Mouse (Mus musculus): ENCODE measurements around the gene Ube2o. TPM values are rescaled to one million over a fixed set of nuclear protein-coding genes. Genes with fewer than 3 reads are reported as not detected.

The Ube2o gene
- polyA plus RNA-seq, 1 experiment from 2014 or later, result 23.5 TPM

- no peaks in the 10 kb centered on the region for H3K36me3 ChIP-seq (ENCODE audit: control insufficient read depth, insufficient read depth, low read length)
- ATAC-seq (replicated peaks; ENCODE audit: low FRiP score), result peak; percentile 78
- H3K4me2 ChIP-seq (ENCODE audit: low read depth, low read length, severe bottlenecking), result no peak overlapping the region
- peak; percentile 96 for DNase-seq (ENCODE audit: low spot score)
- H3K9ac ChIP-seq (ENCODE audit: low read length), result peak overlapping the region; percentile 12; the same call in 1 of the 2 replicates
- H3K27ac ChIP-seq (ENCODE audit: low read depth, low read length), result no peak overlapping the region
- no peaks in the 10 kb centered on the region for H3K9me3 ChIP-seq (ENCODE audit: control insufficient read depth, low read length)
- H3K27me3 ChIP-seq (ENCODE audit: control insufficient read depth, insufficient read depth, low read length), result no peaks in the 10 kb centered on the region
- no peak overlapping the region for H3K4me3 ChIP-seq (ENCODE audit: low read depth, low read length)
- H3K4me1 ChIP-seq (replicated peaks; ENCODE audit: control insufficient read depth, insufficient read depth, low read length), result peaks cover 2% of the 10 kb centered on the region; the same call in 1 of the 2 replicates
Measured at GRCm38 (mm10) chr11:116592428-116592827, 11.2 kb upstream of the Ube2o start.

DNA sequence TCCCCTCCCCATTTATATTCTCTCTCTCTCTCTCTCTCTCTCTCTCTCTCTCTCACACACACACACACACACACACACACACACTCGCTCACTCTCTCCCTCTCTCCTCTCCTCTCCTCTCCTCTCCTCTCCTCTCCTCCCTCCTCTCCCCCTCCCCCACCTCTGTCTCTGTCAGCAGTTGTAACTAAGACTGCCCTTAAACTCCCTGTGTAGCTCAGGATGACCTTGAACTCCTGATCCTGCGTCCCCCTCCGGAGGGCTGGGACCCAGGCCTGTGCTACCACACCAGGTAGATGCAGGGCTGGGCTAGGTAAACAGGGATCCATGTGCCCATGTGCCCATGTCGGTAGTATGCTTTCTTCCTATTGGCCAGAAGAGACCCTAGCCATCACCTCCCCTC lies 10.4 kb upstream of the Ube2o start:
- WGBS, result 87% methylated on average over 4 of the region's 4 CpGs
- H3K4me1 ChIP-seq (replicated peaks; ENCODE audit: control insufficient read depth, insufficient read depth, low read length), result peaks cover 2% of the 10 kb centered on the region; the same call in 1 of the 2 replicates
- no peaks in the 10 kb centered on the region for H3K9me3 ChIP-seq (ENCODE audit: control insufficient read depth, low read length)
- no peak for ATAC-seq (replicated peaks; ENCODE audit: low FRiP score)
- H3K36me3 ChIP-seq (ENCODE audit: control insufficient read depth, insufficient read depth, low read length), result no peaks in the 10 kb centered on the region
- no peak overlapping the region for H3K4me2 ChIP-seq (ENCODE audit: low read depth, low read length, severe bottlenecking)
- no peak for DNase-seq (ENCODE audit: low spot score)
- H3K4me3 ChIP-seq (ENCODE audit: low read depth, low read length), result no peak overlapping the region
- H3K27ac ChIP-seq (ENCODE audit: low read depth, low read length), result no peak overlapping the region
- no peak overlapping the region for H3K9ac ChIP-seq (ENCODE audit: low read length)
- H3K27me3 ChIP-seq (ENCODE audit: control insufficient read depth, insufficient read depth, low read length), result no peaks in the 10 kb centered on the region

GRCm38 (mm10) chr11:116589574-116589973 lies 8.3 kb upstream of the Ube2o start:
- DNase-seq (ENCODE audit: low spot score) (no peak), ATAC-seq (replicated peaks; ENCODE audit: low FRiP score) (no peak)
- Histone ChIP-seq H3K27me3 (ENCODE audit: control insufficient read depth, insufficient read depth, low read length) (no peaks in the 10 kb centered on the region), H3K4me3 (ENCODE audit: low read depth, low read length) (no peak overlapping the region), H3K9ac (ENCODE audit: low read length) (no peak overlapping the region), H3K36me3 (ENCODE audit: control insufficient read depth, insufficient read depth, low read length) (no peaks in the 10 kb centered on the region), H3K4me2 (ENCODE audit: low read depth, low read length, severe bottlenecking) (no peak overlapping the region), H3K9me3 (ENCODE audit: control insufficient read depth, low read length) (no peaks in the 10 kb centered on the region), H3K4me1 (replicated peaks; ENCODE audit: control insufficient read depth, insufficient read depth, low read length) (peaks cover 2% of the 10 kb centered on the region; the same call in 1 of the 2 replicates), H3K27ac (ENCODE audit: low read depth, low read length) (no peak overlapping the region)
- WGBS, result 60% methylated on average over 8 of the region's 8 CpGs

DNA sequence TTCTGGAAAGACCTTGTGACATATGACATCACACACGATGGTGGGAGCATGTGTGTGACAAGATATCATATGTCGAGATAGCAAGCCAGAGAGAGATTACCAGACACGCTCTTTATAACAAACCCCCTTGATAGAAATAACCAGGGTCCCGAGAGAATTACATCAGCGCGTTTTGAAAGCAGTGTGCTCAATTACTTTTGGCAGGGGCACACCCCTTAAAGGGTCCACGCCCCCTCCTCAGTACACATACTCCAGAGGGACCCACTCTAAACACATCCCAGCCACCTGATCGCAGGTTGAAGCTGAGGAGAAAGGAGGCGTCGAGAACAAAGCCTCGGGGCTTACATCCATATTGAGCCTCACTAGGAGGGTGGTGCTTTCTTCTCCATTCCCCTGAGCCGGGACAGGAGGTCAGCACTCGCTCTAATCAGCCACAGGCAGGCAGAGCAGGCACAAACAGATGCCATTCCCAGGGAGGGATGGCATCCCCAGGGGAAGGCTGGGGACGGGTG lies 7.8 kb upstream of the Ube2o start:
- no peak overlapping the region for H3K27ac ChIP-seq (ENCODE audit: low read depth, low read length)
- 36% methylated on average over 14 of the region's 14 CpGs for WGBS

DNA sequence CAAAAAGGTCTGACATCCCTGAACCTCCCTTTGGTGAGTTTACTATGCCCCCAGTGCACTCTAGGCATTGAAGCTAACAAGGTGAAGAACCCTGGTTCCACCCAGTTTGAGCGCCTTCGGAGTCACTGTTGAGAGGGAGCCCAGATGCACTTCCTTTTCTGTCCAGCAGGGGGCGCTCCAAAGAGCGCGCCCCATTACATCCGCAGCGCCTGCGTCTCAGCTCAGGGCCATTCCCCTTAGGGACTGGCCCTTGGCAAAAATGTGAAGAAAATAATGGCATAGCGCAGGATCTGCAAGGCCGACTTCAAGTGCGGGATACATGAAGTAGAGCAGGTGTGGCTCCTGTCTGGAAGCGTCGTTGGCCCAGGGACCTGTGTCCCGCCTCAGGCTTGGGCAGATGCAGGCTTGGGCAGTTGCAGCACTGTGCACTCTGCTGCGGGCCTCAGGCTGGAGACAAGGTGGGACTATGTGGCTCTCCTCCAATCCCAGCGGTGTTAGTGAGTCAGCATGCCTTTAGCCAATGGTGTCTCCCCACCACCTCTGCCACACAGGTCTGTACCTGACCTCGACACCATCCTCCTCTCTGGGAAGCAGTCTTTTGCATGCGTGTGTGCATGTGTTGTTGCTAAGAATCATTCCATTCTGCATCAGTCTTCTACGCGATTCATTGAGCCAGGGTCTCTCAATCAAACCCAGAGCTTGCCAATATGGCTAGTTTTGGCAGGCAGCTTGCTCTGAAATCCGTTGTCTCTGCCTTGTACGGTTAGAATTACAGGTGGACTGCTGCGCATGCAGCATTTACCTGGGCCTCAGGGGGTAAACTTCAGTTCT lies 5.8 kb upstream of the Ube2o start:
- no peak overlapping the region for H3K4me3 ChIP-seq (ENCODE audit: low read depth, low read length)

More for the DNA sequence above, 7.8 kb upstream of the Ube2o start:
- no peak overlapping the region for H3K4me3 ChIP-seq (ENCODE audit: low read depth, low read length)
- ATAC-seq (replicated peaks; ENCODE audit: low FRiP score) (no peak), DNase-seq (ENCODE audit: low spot score) (no peak)
- no peak overlapping the region for H3K4me2 ChIP-seq (ENCODE audit: low read depth, low read length, severe bottlenecking)
- H3K27me3 ChIP-seq (ENCODE audit: control insufficient read depth, insufficient read depth, low read length), result no peaks in the 10 kb centered on the region
- no peaks in the 10 kb centered on the region for H3K9me3 ChIP-seq (ENCODE audit: control insufficient read depth, low read length)
- H3K4me1 ChIP-seq (replicated peaks; ENCODE audit: control insufficient read depth, insufficient read depth, low read length), result peaks cover 2% of the 10 kb centered on the region; the same call in 1 of the 2 replicates
- no peaks in the 10 kb centered on the region for H3K36me3 ChIP-seq (ENCODE audit: control insufficient read depth, insufficient read depth, low read length)
- peak overlapping the region; percentile 8; the same call in 1 of the 2 replicates for H3K9ac ChIP-seq (ENCODE audit: low read length)

DNA sequence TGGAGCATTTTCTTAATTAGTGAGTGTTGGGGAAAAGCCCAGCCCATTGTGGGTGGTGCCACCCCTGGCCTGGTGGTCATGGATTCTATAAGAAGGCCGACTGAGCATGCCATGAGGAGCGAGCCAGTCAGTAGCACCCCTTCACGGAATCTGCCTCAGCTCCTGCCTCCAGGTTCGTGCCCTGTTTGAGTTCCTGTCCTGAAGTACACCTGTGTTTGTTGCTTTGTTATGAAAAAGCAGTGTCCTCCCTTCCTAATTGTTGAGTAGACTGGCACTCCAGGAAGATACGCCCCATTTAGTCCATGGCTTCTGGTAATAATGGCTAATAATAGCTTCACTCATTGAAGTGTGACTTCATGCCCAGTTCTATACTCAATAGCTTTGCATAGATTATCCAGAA lies 5.1 kb upstream of the Ube2o start, which contains the start of gene Aanat:
Gene Aanat, plus strand, starts transcription at position 123 of the 400 bp plus-strand sequence.
- Histone ChIP-seq H3K9me3 (ENCODE audit: control insufficient read depth, low read length) (no peaks in the 10 kb centered on the region), H3K9ac (ENCODE audit: low read length) (no peak within 1 kb of the TSS), H3K4me2 (ENCODE audit: low read depth, low read length, severe bottlenecking) (peak within 1 kb of the TSS; percentile 43; the same call in 1 of the 2 replicates), H3K36me3 (ENCODE audit: control insufficient read depth, insufficient read depth, low read length) (no peaks in the 10 kb centered on the region), H3K4me1 (replicated peaks; ENCODE audit: control insufficient read depth, insufficient read depth, low read length) (peaks cover 2% of the 10 kb centered on the region; the same call in 1 of the 2 replicates), H3K27ac (ENCODE audit: low read depth, low read length) (no peak within 1 kb of the TSS), H3K27me3 (ENCODE audit: control insufficient read depth, insufficient read depth, low read length) (no peaks in the 10 kb centered on the region), H3K4me3 (ENCODE audit: low read depth, low read length) (no peak within 1 kb of the TSS)
- ATAC-seq (replicated peaks; ENCODE audit: low FRiP score) (no peak), DNase-seq (ENCODE audit: low spot score) (no peak)
- WGBS, result 63% methylated on average over 5 of the region's 5 CpGs

More for the DNA sequence above, 5.8 kb upstream of the Ube2o start:
- Histone ChIP-seq H3K9ac (ENCODE audit: low read length) (no peak overlapping the region), H3K27ac (ENCODE audit: low read depth, low read length) (no peak overlapping the region), H3K36me3 (ENCODE audit: control insufficient read depth, insufficient read depth, low read length) (no peaks in the 10 kb centered on the region), H3K4me1 (replicated peaks; ENCODE audit: control insufficient read depth, insufficient read depth, low read length) (peaks cover 2% of the 10 kb centered on the region; the same call in 1 of the 2 replicates), H3K4me2 (ENCODE audit: low read depth, low read length, severe bottlenecking) (peak overlapping the region; percentile 43; the same call in 1 of the 2 replicates), H3K27me3 (ENCODE audit: control insufficient read depth, insufficient read depth, low read length) (no peaks in the 10 kb centered on the region), H3K9me3 (ENCODE audit: control insufficient read depth, low read length) (no peaks in the 10 kb centered on the region)
- ATAC-seq (replicated peaks; ENCODE audit: low FRiP score) (peak; percentile 75), DNase-seq (ENCODE audit: low spot score) (peak; percentile 81)
- WGBS, result 20% methylated on average over 23 of the region's 23 CpGs

DNA sequence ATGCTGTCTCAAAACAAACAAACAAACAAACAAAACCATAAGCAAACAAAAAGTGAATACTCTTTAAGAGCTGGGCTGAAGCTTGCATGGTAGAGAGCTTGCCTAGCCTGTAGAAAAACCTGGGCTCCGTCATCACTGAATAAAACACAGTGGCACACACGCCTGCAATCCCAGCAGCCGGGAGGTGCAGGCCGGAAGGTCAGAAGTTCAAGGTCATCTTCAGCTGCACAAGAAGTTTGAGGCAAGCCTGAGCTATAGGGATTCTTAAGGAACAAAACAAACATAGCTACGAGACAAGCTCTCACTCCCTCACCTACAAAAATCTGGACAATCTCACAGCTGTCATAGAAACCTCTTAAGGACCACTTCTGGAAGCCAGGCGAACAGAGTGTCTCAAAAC lies 4.4 kb upstream of the Ube2o start:
- WGBS, result 86% methylated on average over 6 of the region's 6 CpGs
- H3K27me3 ChIP-seq (ENCODE audit: control insufficient read depth, insufficient read depth, low read length), result no peaks in the 10 kb centered on the region
- ATAC-seq (replicated peaks; ENCODE audit: low FRiP score) (no peak), DNase-seq (ENCODE audit: low spot score) (no peak)
- no peaks in the 10 kb centered on the region for H3K9me3 ChIP-seq (ENCODE audit: control insufficient read depth, low read length)
- H3K4me2 ChIP-seq (ENCODE audit: low read depth, low read length, severe bottlenecking), result no peak overlapping the region
- no peak overlapping the region for H3K27ac ChIP-seq (ENCODE audit: low read depth, low read length)
- no peak overlapping the region for H3K4me3 ChIP-seq (ENCODE audit: low read depth, low read length)
- no peak overlapping the region for H3K9ac ChIP-seq (ENCODE audit: low read length)
- peaks cover 2% of the 10 kb centered on the region; the same call in 1 of the 2 replicates for H3K4me1 ChIP-seq (replicated peaks; ENCODE audit: control insufficient read depth, insufficient read depth, low read length)
- no peaks in the 10 kb centered on the region for H3K36me3 ChIP-seq (ENCODE audit: control insufficient read depth, insufficient read depth, low read length)

- no peaks in the 10 kb centered on the region for H3K9me3 ChIP-seq (ENCODE audit: control insufficient read depth, low read length)
- DNase-seq (ENCODE audit: low spot score), result peak; percentile 81
- H3K4me1 ChIP-seq (replicated peaks; ENCODE audit: control insufficient read depth, insufficient read depth, low read length), result no peaks in the 10 kb centered on the region; the same call in 1 of the 2 replicates
- peak; percentile 81 for ATAC-seq (replicated peaks; ENCODE audit: low FRiP score)
- peak overlapping the region; percentile 91 for H3K9ac ChIP-seq (ENCODE audit: low read length)
- H3K36me3 ChIP-seq (ENCODE audit: control insufficient read depth, insufficient read depth, low read length), result no peaks in the 10 kb centered on the region
- H3K27me3 ChIP-seq (ENCODE audit: control insufficient read depth, insufficient read depth, low read length), result no peaks in the 10 kb centered on the region
- under 1% methylated on average over 77 of the region's 91 CpGs for WGBS
- H3K4me3 ChIP-seq (ENCODE audit: low read depth, low read length), result peak overlapping the region; percentile 95
- H3K4me2 ChIP-seq (ENCODE audit: low read depth, low read length, severe bottlenecking), result peak overlapping the region; percentile 58
- H3K27ac ChIP-seq (ENCODE audit: low read depth, low read length), result peak overlapping the region; percentile 63
Measured at GRCm38 (mm10) chr11:116580711-116581375, 404 bp downstream of the Ube2o start.

All from forebrain, embryonic 11.5 days (tissue).